Mouse (Mus musculus) heart, postnatal 14 days (tissue): ENCODE measurements around the gene Lrig1. TPM values are rescaled to one million over a fixed set of nuclear protein-coding genes. Genes with fewer than 3 reads are reported as not detected.
A peak's percentile ranks its signal among the peaks of the same experiment; 100 is the strongest.

Experiments
- DNase-seq, 2 experiments: peaks; one replicate each; pipeline ENCODE4 v3.0.0; 2021 to 2022
- intact Hi-C: fragments of 180-260 bp; cut with DNase I; formaldehyde crosslinking; loops from one replicate; pipeline ENCODE4 v1.15.1; 2025
- long read RNA-seq, 2 experiments: library from polyadenylated mRNA; stranded (forward); transcript quantifications; one replicate each; pipeline ENCODE4 v2.0.0; 2021
- total RNA-seq, 2 experiments: library from RNA; stranded (reverse); gene quantifications; 2 replicates each; pipeline ENCODE4 v1.2.3; 2021

Gene Lrig1
- 10 to 100 TPM; 37.8 to 38.6 TPM for total RNA-seq
- long read RNA-seq, experiment 1, full-length matches to known transcripts: 5 of 12 reads
- long read RNA-seq, experiment 1, partial matches to known transcripts: 7 of 12 reads
- long read RNA-seq, experiment 1, other reads (novel, unspliced or antisense): 0 of 12 reads
- long read RNA-seq, experiment 2, full-length matches to known transcripts: 4 of 10 reads
- long read RNA-seq, experiment 2, partial matches to known transcripts: 5 of 10 reads
- long read RNA-seq, experiment 2, other reads (novel, unspliced or antisense): 1 of 10 reads

- peak; percentile 98 for DNase-seq
- intact Hi-C loops: loop anchor here (5.0 to 10.0 kb wide), 3 partner anchors 112 to 267 kb away; no protein-coding TSS in a partner anchor
Measured at GRCm38 (mm10) chr6:94700067-94700491, at the start of gene Lrig1. Gene Lrig1 (minus strand): TSS chr6:94700158.

DNA sequence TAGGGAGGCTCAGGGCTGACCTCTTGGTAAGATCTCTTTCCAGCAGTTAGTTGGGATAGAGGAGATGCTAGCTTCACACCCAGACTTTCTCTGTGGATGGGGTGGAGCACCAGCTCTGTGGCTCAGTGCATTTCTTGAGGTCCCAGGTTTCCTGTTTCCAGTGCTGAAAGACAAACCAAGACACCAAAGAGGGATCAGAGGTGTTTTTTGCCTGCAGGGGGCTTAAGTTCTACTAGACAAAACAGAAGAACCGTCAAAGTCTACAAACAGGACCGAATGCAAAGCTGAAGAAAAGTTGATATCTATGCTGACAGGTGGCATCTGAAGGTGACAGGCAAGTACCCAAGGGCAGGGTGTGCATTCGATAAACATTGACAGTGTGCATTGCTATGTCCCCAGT lies 49.7 kb upstream of the Lrig1 start:
- intact Hi-C loops: no loop called here
- no peak for DNase-seq

- DNase-seq: no peak
- intact Hi-C loops: no loop called here
Measured at GRCm38 (mm10) chr6:94748361-94748760, 48.4 kb upstream of the Lrig1 start.

DNA sequence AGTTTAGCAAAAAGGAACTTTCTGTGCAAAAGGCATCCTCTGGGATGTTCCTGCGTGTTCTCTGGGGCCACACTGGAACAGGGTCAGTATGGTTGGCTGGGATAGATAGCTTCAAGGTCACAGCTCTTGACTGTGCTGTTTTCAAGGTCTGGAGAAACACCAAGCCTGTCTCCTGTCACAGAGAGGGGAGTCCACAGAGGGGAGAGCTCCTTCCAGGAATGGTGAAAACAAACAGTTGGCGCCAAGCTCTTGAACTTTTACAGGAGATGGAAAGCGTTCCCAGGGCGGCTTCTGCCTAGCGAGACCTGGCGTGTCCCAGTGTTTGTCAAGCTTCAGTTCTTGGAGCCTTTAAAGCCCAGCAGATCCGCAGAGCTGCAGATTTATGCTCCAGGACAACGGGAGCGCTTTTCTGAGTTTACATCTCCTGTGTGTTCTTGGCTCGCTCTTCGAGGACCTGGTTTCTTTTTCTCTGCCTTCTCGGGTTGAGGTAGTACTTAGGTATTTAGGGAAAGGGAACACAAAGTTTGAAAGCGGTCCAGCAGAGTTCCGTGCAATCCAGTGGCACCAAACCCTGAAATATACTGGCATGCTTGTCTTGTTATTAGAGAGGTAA lies 40.3 kb upstream of the Lrig1 start:
- intact Hi-C loops: no loop called here
- peak in 1 of 2 experiments; percentile 8 for DNase-seq

- DNase-seq: no peak
- intact Hi-C loops: no loop called here
Measured at GRCm38 (mm10) chr6:94738647-94739046, 38.7 kb upstream of the Lrig1 start.

- no peak for DNase-seq
- intact Hi-C loops: no loop called here
Measured at GRCm38 (mm10) chr6:94733878-94734277, 33.9 kb upstream of the Lrig1 start.

DNA sequence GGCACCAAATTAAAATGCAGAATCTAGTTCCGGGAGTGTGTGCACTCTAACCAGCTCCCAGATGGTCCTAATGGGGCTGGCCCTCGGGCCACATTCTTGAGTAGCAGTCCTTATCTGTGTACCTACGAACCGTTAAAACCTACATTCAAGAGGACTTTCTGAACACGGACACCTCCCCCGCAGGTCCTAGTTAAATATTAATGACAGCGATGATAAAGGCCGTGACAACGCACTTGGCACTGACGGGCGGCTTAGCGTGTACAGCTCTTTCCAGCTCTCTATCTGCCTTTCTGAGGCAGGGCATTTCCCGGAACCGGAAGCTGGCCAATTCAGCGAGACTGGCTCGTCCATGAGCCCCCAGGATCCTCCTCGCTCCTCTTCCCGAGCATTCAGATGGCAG lies 29.9 kb upstream of the Lrig1 start:
- intact Hi-C loops: no loop called here
- DNase-seq: peak; percentile 23 to 61

- intact Hi-C loops: no loop called here
- DNase-seq: no peak
Measured at GRCm38 (mm10) chr6:94729132-94729531, 29.2 kb upstream of the Lrig1 start.

GRCm38 (mm10) chr6:94724612-94725011 lies 24.7 kb upstream of the Lrig1 start:
- intact Hi-C loops: no loop called here
- DNase-seq: no peak

- intact Hi-C loops: no loop called here
- DNase-seq: no peak
Measured at GRCm38 (mm10) chr6:94718607-94719346, 18.8 kb upstream of the Lrig1 start.

DNA sequence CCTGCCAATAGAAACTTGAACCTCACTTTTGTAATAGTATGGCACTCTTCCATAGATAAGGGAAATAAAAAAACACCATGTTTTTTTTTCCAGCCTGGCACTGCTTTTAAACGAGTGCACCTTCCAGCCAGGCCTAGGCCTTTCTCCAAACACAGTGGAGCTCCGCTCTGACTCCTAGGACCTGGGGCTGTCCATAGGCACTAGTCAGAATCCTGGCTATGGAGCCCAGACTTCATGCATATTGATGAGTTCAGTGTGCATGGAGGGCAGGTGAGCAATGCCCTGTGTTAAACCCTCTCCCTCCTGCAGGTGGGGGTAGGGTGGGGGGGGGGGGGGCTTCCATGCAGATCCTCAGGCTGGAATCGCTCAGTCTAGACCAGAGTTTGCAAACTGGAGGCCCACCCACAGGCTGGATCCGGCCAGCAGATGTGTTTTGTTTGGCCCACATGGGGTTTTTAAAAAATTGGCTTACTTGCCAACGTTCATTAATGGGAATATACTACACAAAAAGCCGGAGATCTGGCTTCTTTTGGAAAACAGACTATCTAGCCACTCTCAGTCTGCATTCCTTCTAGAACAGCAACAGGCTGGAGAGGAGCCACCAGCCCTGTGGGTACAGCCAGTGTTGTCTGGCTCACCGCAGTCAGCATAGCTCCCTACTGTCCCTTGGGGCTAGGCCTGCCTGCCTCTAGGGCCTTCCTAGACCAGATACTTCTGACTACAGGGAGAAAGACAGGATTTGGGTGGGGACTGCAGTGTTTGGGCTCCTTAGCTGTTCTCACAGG lies 17.9 kb upstream of the Lrig1 start:
- intact Hi-C loops: no loop called here
- peak; percentile 42 to 60 for DNase-seq

DNA sequence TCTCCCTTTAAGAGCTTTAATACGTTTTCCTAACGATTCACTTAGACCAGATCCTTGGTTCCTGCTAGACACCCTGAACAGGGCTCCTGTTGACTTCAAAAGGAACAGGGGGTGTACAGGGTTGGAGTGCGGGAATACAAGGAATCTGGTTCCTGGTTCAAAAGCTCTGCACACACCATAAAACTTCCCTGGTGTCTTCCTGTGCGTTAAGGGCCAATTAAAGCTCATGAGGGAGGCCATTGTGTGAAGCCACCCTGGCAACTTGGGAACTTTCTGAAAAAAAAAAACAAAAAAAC lies 15.6 kb upstream of the Lrig1 start:
- DNase-seq: no peak
- intact Hi-C loops: no loop called here

GRCm38 (mm10) chr6:94714815-94715644 lies 15.1 kb upstream of the Lrig1 start:
- intact Hi-C loops: no loop called here
- DNase-seq: no peak

GRCm38 (mm10) chr6:94709832-94710231 lies 9.9 kb upstream of the Lrig1 start:
- no peak for DNase-seq
- intact Hi-C loops: loop anchor here (10.0 kb wide), 1 partner anchor 165 kb away; no protein-coding TSS in a partner anchor

DNA sequence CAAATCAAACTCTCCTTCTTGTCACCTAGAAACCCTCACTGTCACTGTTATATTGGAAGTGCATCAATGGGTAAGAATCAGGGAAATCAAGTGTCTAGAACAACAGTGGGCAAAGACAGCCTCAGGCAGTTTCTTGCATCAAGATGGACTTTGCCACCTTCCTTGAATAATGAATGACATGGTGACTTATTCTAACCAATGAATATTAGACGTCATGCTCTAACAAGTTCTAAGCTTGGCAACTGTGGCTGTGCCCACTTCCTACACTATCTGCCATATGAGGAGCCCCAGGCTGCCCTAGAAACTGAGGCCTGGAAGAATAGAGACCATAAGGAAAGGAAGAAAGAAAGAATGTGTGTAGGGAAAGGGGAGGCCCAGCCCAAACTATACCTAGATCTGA lies 9.2 kb upstream of the Lrig1 start:
- DNase-seq: no peak
- intact Hi-C loops: loop anchor here (10.0 kb wide), 1 partner anchor 164 kb away; no protein-coding TSS in a partner anchor

DNA sequence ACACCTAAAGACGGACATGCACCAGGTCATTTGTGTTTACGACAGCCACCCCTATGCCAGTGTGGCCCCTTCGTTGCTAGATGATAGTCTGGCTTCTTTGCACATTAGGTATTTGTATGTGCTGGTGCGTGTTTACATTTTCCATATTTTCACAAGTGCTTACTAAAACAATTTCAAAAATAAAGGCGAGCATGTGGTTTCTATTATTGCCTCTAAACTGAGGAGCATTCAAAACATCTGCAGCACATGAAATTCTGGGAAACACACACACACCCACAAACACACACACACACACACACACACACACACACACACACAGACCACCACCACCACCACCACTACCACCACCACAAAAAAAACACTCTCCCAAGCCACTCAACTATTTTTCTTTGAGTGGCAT lies 7.3 kb upstream of the Lrig1 start:
- DNase-seq: no peak
- intact Hi-C loops: loop anchor here (10.0 kb wide), 1 partner anchor 162 kb away; no protein-coding TSS in a partner anchor

GRCm38 (mm10) chr6:94705931-94706330 lies 6.0 kb upstream of the Lrig1 start:
- no peak for DNase-seq
- intact Hi-C loops: loop anchor here (10.0 kb wide), 1 partner anchor 161 kb away; no protein-coding TSS in a partner anchor

- intact Hi-C loops: loop anchor here (5.0 to 10.0 kb wide), 3 partner anchors 109 to 264 kb away; no protein-coding TSS in a partner anchor
- no peak for DNase-seq
Measured at GRCm38 (mm10) chr6:94702993-94703392, 3.0 kb upstream of the Lrig1 start.

GRCm38 (mm10) chr6:94701071-94701470 lies 1.1 kb upstream of the Lrig1 start:
- no peak for DNase-seq
- intact Hi-C loops: loop anchor here (5.0 to 10.0 kb wide), 3 partner anchors 111 to 266 kb away; no protein-coding TSS in a partner anchor
